Mouse (Mus musculus) neural tube, embryonic 15.5 days (tissue): ENCODE results near the gene Lrrc40. TPM values are rescaled to one million over a fixed set of nuclear protein-coding genes. Genes with fewer than 3 reads are reported as not detected.
"Not testable (repeated sequence)": the region's sequence is repeated elsewhere in the genome, so short reads cannot be mapped to it uniquely, and the experiment has no call there.

Experiments
- ATAC-seq: fragments of 200-750 bp; cut with Nextera tagmentation; 2 replicates; pipeline ENCODE4 v1.8.0; 2017; ENCODE audit warnings: mild to moderate bottlenecking, moderate TSS enrichment, moderate library complexity; ENCODE audit not compliant: low FRiP score
- H3K27ac ChIP-seq: fragments of 300-500 bp; sonication (generic); replicated peaks from 2 replicates; pipeline ENCODE4 v1.5.1; 2015; ENCODE audit warnings: mild to moderate bottlenecking, inconsistent platforms
- H3K27me3 ChIP-seq: fragments of 300-500 bp; sonication (generic); replicated peaks from 2 replicates; pipeline ENCODE4 v1.6.1; 2015; ENCODE audit warnings: inconsistent platforms
- H3K36me3 ChIP-seq: fragments of 300-500 bp; sonication (generic); 2 replicates; pipeline ENCODE4 v1.6.1; 2015; ENCODE audit warnings: inconsistent platforms
- H3K4me1 ChIP-seq: fragments of 300-500 bp; sonication (generic); 2 replicates; pipeline ENCODE4 v1.6.1; 2015; ENCODE audit warnings: inconsistent platforms
- H3K4me2 ChIP-seq: fragments of 300-500 bp; sonication (generic); 2 replicates; pipeline ENCODE4 v1.6.1; 2015; ENCODE audit warnings: inconsistent platforms, mild to moderate bottlenecking, moderate library complexity
- H3K4me3 ChIP-seq: fragments of 300-500 bp; sonication (generic); replicated peaks from 2 replicates; pipeline ENCODE4 v1.5.1; 2015; ENCODE audit warnings: mild to moderate bottlenecking, inconsistent platforms
- H3K9ac ChIP-seq: fragments of 300-500 bp; sonication (generic); replicated peaks from 2 replicates; pipeline ENCODE4 v1.6.1; 2015; ENCODE audit warnings: mild to moderate bottlenecking, inconsistent platforms
- H3K9me3 ChIP-seq: fragments of 300-500 bp; sonication (generic); replicated peaks from 2 replicates; pipeline ENCODE4 v1.6.1; 2016; ENCODE audit warnings: inconsistent platforms
- WGBS: fragments of 180-500 bp; shearing (Covaris S2); methylation state at CpG from one replicate; pipeline ENCODE4 v1.1.7; 2015; ENCODE audit warnings: mixed read lengths; 5-methylcytosine and 5-hydroxymethylcytosine counted together
- polyA plus RNA-seq: library from polyadenylated mRNA; unstranded; fragments of >200 nt; fragmentation: Nextera tagmentation; extraction: Ambion mirVana; gene quantifications from 2 replicates; pipeline ENCODE4 v1.2.1, GENCODE M21; 2015

Lrrc40 gene
- polyA plus RNA-seq, 1 experiment from 2014 or later, result 43.0 TPM

GRCm38 (mm10) chr3:158093919-158094318 is 57.5 kb downstream of the Lrrc40 start:
- Histone ChIP-seq H3K4me2 (no peak overlapping the region), H3K9me3 (no peaks in the 10 kb centered on the region), H3K27ac (no peak overlapping the region), H3K4me1 (no peaks in the 10 kb centered on the region), H3K27me3 (no peaks in the 10 kb centered on the region), H3K9ac (no peak overlapping the region), H3K36me3 (no peaks in the 10 kb centered on the region), H3K4me3 (no peak overlapping the region)
- WGBS, result 83% methylated on average over 4 of the region's 4 CpGs
- no peak for ATAC-seq

- H3K36me3 ChIP-seq, H3K4me1 ChIP-seq, H3K9ac ChIP-seq, H3K27ac ChIP-seq, H3K4me3 ChIP-seq, ATAC-seq, H3K27me3 ChIP-seq, H3K4me2 ChIP-seq, H3K9me3 ChIP-seq: not testable (repeated sequence)
- 94% methylated on average over 10 of the region's 10 CpGs for WGBS
Measured at GRCm38 (mm10) chr3:158102043-158102442, 65.6 kb downstream of the Lrrc40 start.

- H3K9me3 ChIP-seq, H3K27me3 ChIP-seq, H3K4me2 ChIP-seq, H3K27ac ChIP-seq, H3K4me3 ChIP-seq, H3K9ac ChIP-seq, H3K4me1 ChIP-seq, H3K36me3 ChIP-seq, ATAC-seq: not testable (repeated sequence)
- 76% methylated on average over 1 of the region's 1 CpGs for WGBS
Measured at GRCm38 (mm10) chr3:158102530-158102929, 66.1 kb downstream of the Lrrc40 start.

GRCm38 (mm10) chr3:158103467-158103866 is 67.0 kb downstream of the Lrrc40 start:
- no peak overlapping the region for H3K4me2 ChIP-seq
- peaks cover 4% of the 10 kb centered on the region; the same call in 1 of the 2 replicates for H3K36me3 ChIP-seq
- H3K4me3 ChIP-seq, result no peak overlapping the region
- ATAC-seq, result no peak
- H3K27ac ChIP-seq, result no peak overlapping the region
- WGBS, result 88% methylated on average over 2 of the region's 2 CpGs
- no peaks in the 10 kb centered on the region for H3K4me1 ChIP-seq
- no peaks in the 10 kb centered on the region for H3K27me3 ChIP-seq
- H3K9me3 ChIP-seq, result no peaks in the 10 kb centered on the region
- no peak overlapping the region for H3K9ac ChIP-seq

- H3K9me3 ChIP-seq, result no peaks in the 10 kb centered on the region
- H3K9ac ChIP-seq, result no peak overlapping the region
- H3K4me2 ChIP-seq, result no peak overlapping the region
- no peaks in the 10 kb centered on the region for H3K27me3 ChIP-seq
- no peaks in the 10 kb centered on the region for H3K4me1 ChIP-seq
- 73% methylated on average over 1 of the region's 1 CpGs for WGBS
- H3K4me3 ChIP-seq, result no peak overlapping the region
- peaks cover 4% of the 10 kb centered on the region; the same call in 1 of the 2 replicates for H3K36me3 ChIP-seq
- ATAC-seq, result no peak
- H3K27ac ChIP-seq, result no peak overlapping the region
Measured at GRCm38 (mm10) chr3:158105260-158105659, 68.8 kb downstream of the Lrrc40 start.

Other genes with a start within 250 kb of the Lrrc40 start
- 2.3 and 8.8 TPM in 2 replicates for gene Cth, start 111.6 kb upstream of the Lrrc40 start, polyA plus RNA-seq
- 27.8 and 29.7 TPM in 2 replicates for gene Ankrd13c, start 89.4 kb upstream of the Lrrc40 start, polyA plus RNA-seq
- 228 and 246 TPM in 2 replicates for gene Srsf11, start within 50 bp of the Lrrc40 start, polyA plus RNA-seq